Mouse (Mus musculus): ENCODE results near the gene Asic1. TPM values are rescaled to one million over a fixed set of nuclear protein-coding genes. Genes with fewer than 3 reads are reported as not detected.

The Asic1 gene
- total and polyA plus RNA-seq, 3 experiments: 0.08 to 1.0 TPM; not detected in 1

DNA sequence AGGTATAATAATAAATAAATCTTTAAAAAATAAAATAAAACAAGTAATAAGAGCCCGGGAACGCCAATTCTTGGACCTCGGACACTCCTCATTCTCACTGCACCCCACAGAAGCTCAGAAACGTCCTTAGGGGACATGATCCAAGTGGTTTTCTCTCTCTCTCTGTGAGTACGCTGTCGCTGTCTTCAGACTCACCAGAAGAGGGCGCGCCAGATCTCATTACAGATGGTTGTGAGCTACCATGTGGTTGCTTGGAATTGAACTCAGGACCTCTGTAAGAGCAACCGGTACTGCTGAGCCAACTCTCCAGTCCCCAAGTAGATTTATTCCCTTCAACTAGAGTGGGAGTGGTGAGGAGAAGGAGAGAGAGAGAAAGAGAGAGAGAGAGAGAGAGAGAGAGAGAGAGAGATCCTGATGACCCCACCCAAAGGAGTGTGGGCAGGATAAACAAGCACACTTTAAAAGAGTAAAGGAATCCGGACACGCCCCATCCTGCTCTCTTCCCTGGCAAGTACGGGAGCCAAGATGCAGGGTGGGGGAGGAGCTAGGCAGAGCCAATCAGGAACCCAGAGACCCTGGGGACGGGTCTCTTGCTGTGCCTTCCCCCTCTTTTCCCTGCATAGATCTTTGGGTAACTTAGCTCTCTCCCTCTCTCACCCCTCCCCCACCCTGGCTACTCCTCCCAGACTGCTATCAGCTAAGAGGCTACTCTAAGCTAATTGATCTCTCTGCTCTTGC, 8.1 kb downstream of the Asic1 start (continued):
- TF ChIP-seq CHD1 (IDR thresholded peaks at IDR 0.05; ENCODE audit: low read depth, low read length) (no peak), UBTF (IDR thresholded peaks at IDR 0.05; ENCODE audit: borderline replicate concordance, insufficient read depth, low read depth, low read length) (no peak)

DNA sequence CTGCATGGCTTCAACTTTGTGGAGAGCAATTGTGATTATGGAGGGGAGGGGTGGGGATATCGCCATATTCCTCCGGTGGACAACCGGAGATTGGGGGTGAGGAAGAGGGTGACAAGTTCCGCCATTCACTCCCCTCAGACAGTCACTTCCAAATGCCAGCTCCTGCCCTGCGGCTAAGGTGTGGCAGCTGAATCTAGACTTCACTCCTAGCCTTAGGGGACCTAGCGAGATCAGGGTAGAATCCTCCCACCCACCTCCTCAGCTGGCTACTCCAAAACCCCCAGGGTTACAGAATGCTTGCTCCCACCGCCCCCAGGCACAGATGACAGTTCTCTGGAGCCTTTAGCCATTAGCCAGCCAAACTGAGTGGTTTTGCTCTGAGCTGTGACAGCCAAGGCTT, 8.8 kb downstream of the Asic1 start:
- no peaks in the 10 kb centered on the region for H3K9me3 ChIP-seq (replicated peaks; ENCODE audit: insufficient read depth, low read length)
- H3K27ac ChIP-seq (ENCODE audit: control insufficient read depth, low read depth, low read length): no peak overlapping the region
- H3K4me1 ChIP-seq (ENCODE audit: control insufficient read depth in 1 of 2, insufficient read depth in 2 of 2, low read length in 2 of 2): peaks cover 0 to 6% of the 10 kb centered on the region in 2 experiments; a peak in 1 of 4 replicates
- peaks cover 4 to 6% of the 10 kb centered on the region in 2 experiments; a peak in 3 of 4 replicates for H3K27me3 ChIP-seq (ENCODE audit: control insufficient read depth in 1 of 2, insufficient read depth in 2 of 2, low read length in 2 of 2)
- H3K79me2 ChIP-seq (ENCODE audit: control insufficient read depth, insufficient read depth, low read length, poor library complexity): no peaks in the 10 kb centered on the region
- no peak for TF ChIP-seq TAL1 (IDR thresholded peaks at IDR 0.05; ENCODE audit: low read length)
- no peak for TF ChIP-seq MAFK (IDR thresholded peaks at IDR 0.05; ENCODE audit: borderline replicate concordance, low read depth, low read length)
- no peak for TF ChIP-seq RCOR1 (IDR thresholded peaks at IDR 0.05; ENCODE audit: low read depth, low read length)
- TF ChIP-seq MYC (IDR thresholded peaks at IDR 0.05; ENCODE audit: low read depth, low read length): no peak
- TF ChIP-seq BHLHE40 (IDR thresholded peaks at IDR 0.05; ENCODE audit: borderline replicate concordance, low read depth, low read length): no peak
- no peak for TF ChIP-seq POLR2AphosphoS2 (IDR thresholded peaks at IDR 0.05; ENCODE audit: low read length)
- TF ChIP-seq JUND (IDR thresholded peaks at IDR 0.05; ENCODE audit: low read depth, low read length): no peak
- TF ChIP-seq SIN3A (IDR thresholded peaks at IDR 0.05; ENCODE audit: low read length): no peak
- no peak for TF ChIP-seq MAZ (IDR thresholded peaks at IDR 0.05; ENCODE audit: low read depth, low read length)
- TF ChIP-seq EP300 (IDR thresholded peaks at IDR 0.05; ENCODE audit: low read depth in 1 of 2, low read length in 2 of 2): no peak
- no peak for TF ChIP-seq ETS1 (IDR thresholded peaks at IDR 0.05; ENCODE audit: low read depth, low read length)
- no peak for TF ChIP-seq USF2 (IDR thresholded peaks at IDR 0.05; ENCODE audit: borderline replicate concordance in 1 of 2, insufficient read depth in 1 of 2, low read depth in 1 of 2, low read length in 2 of 2)
- no peak for TF ChIP-seq TCF12 (IDR thresholded peaks at IDR 0.05; ENCODE audit: low read depth, low read length)
- TF ChIP-seq RAD21 (IDR thresholded peaks at IDR 0.05; ENCODE audit: low read depth, low read length): no peak
- no peak for TF ChIP-seq UBTF (IDR thresholded peaks at IDR 0.05; ENCODE audit: borderline replicate concordance, insufficient read depth, low read depth, low read length)
- no peak for TF ChIP-seq MYB (IDR thresholded peaks at IDR 0.05; ENCODE audit: low read depth, low read length)
- TF ChIP-seq NRF1 (IDR thresholded peaks at IDR 0.05; ENCODE audit: insufficient read depth, low read depth, low read length, poor library complexity, severe bottlenecking): no peak
- TF ChIP-seq MEF2A (IDR thresholded peaks at IDR 0.05; ENCODE audit: extremely low read depth, insufficient replicate concordance, low read depth, low read length, poor library complexity, severe bottlenecking): no peak
- no peak for TF ChIP-seq ZKSCAN1 (IDR thresholded peaks at IDR 0.05; ENCODE audit: low read depth, low read length)
- TF ChIP-seq CHD1 (IDR thresholded peaks at IDR 0.05; ENCODE audit: low read depth, low read length): no peak
- H3K36me3 ChIP-seq (ENCODE audit: control insufficient read depth in 1 of 2, insufficient read depth in 2 of 2, low read length in 2 of 2): no peaks in the 10 kb centered on the region
- H3K9ac ChIP-seq (ENCODE audit: control insufficient read depth, low read depth, low read length, poor library complexity, severe bottlenecking): no peak overlapping the region
- H3K4me3 ChIP-seq (ENCODE audit: control insufficient read depth in 1 of 2, insufficient read depth in 1 of 2, low read depth in 2 of 2, low read length in 2 of 2): no peak overlapping the region
- no peak for DNase-seq (ENCODE audit: low read depth, low spot score)

Data from MEL (cell line).